ENCODE assay signal across 28 mouse cellular contexts in the genomic region with DNA sequence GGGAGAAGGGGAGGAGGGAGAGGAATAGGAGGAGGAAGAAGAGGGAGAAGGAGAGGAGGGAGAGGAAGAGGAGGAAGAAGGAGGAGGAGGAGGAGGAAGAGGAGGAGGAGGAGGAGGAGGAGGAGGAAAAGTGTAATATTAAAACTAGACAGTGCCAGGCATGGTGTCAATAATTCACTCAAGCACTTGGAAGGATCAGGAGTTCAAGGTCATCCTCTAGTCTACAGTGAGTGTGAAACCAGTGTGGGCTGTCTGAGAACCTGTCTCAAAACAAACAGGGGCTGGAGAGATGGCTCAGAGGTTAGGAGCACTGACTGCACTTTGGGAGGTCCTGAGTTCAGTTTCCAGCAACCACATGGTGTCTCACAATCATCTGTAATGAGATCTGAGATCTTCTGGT. TPM values are rescaled to one million over a fixed set of nuclear protein-coding genes. Genes with fewer than 3 reads are reported as not detected.
"Had no signal": no experiment of that assay in that cellular context is flagged by ENCODE, and none has a peak within 500 bp of the region (broad histone marks: within the 10 kb centered on the region; RNA-seq: fewer than 3 reads in every experiment).

No protein-coding gene starts in this region.

- H3K4me3 ChIP-seq: heart, embryonic 10.5 days; heart, embryonic 12.5 days; heart, embryonic 13.5 days; heart, embryonic 15.5 days; hindbrain, embryonic 10.5 days; hindbrain, embryonic 12.5 days; hindbrain, embryonic 13.5 days; hindbrain, embryonic 15.5 days; intestine, embryonic 15.5 days; kidney, embryonic 15.5 days; layer of hippocampus, adult 2 months; left cerebral cortex, adult 2 months had no signal

- H3K27ac ChIP-seq: heart, embryonic 10.5 days; heart, embryonic 13.5 days; heart, embryonic 15.5 days; hindbrain, embryonic 10.5 days; hindbrain, embryonic 12.5 days; hindbrain, embryonic 14.5 days; hindbrain, embryonic 15.5 days; hindbrain, postnatal 0 days; intestine, embryonic 15.5 days; kidney, embryonic 15.5 days; kidney, postnatal 0 days had no signal

- H3K36me3 ChIP-seq: heart, embryonic 10.5 days; heart, embryonic 12.5 days; heart, embryonic 13.5 days; heart, embryonic 15.5 days; hindbrain, embryonic 10.5 days; hindbrain, embryonic 12.5 days; hindbrain, embryonic 13.5 days; hindbrain, embryonic 15.5 days; intestine, embryonic 15.5 days; kidney, embryonic 15.5 days had no signal

- DNase-seq: heart, postnatal 36 days had no signal

RNA-seq across cellular contexts. Expression of a gene that starts 6.0 kb away (rescaled TPM):
- polyA plus RNA-seq: heart, embryonic 11.5 days; heart, embryonic 12.5 days; heart, embryonic 13.5 days; heart, postnatal 0 days; inflammation-experienced regulatory T-cells, adult 6 months had no signal

RNA-seq across cellular contexts. Expression of a gene that starts 15.9 kb away (rescaled TPM):
- polyA plus RNA-seq: heart, embryonic 10.5 days; heart, embryonic 11.5 days; heart, embryonic 12.5 days; heart, embryonic 13.5 days; heart, embryonic 14.5 days; heart, embryonic 15.5 days; heart, embryonic 16.5 days; heart, postnatal 0 days; hindbrain, embryonic 10.5 days; hindbrain, embryonic 11.5 days; hindbrain, embryonic 12.5 days; inflammation-experienced regulatory T-cells, adult 6 months; intestine, embryonic 14.5 days; intestine, embryonic 15.5 days; intestine, embryonic 16.5 days; intestine, postnatal 0 days; kidney, embryonic 14.5 days; kidney, embryonic 15.5 days; kidney, embryonic 16.5 days; kidney, postnatal 0 days; large intestine, adult 2 months had no signal
